Mouse (Mus musculus): ENCODE results near the gene Ogg1.

- TF ChIP-seq CTCF (IDR thresholded peaks at IDR 0.05; ENCODE audit: low read depth): peak; percentile 57
- no peak for TF ChIP-seq EP300 (IDR thresholded peaks at IDR 0.05; ENCODE audit: low read depth)
Measured at GRCm38 (mm10) chr6:113302258-113302657, 24.5 kb upstream of the Ogg1 start.
